Mouse (Mus musculus) midbrain, embryonic 14.5 days (tissue): ENCODE measurements around the gene 1700067K01Rik. TPM values are rescaled to one million over a fixed set of nuclear protein-coding genes. Genes with fewer than 3 reads are reported as not detected.
"Not testable (repeated sequence)": the region's sequence is repeated elsewhere in the genome, so short reads cannot be mapped to it uniquely, and the experiment has no call there.

Experiments used
- ATAC-seq: fragments of 200-750 bp; cut with Nextera tagmentation; 2 replicates; pipeline ENCODE4 v1.8.0; 2017; ENCODE audit warnings: moderate number of reproducible peaks, moderate library complexity; ENCODE audit not compliant: low FRiP score, low TSS enrichment
- DNase-seq: peaks from one replicate; pipeline ENCODE4 v3.0.0-alpha.2; 2015
- H3K27ac ChIP-seq: fragments of 300-500 bp; sonication (generic); replicated peaks from 2 replicates; pipeline ENCODE4 v1.5.1; 2014; ENCODE audit warnings: mild to moderate bottlenecking, low read depth, low read length, moderate library complexity
- H3K27me3 ChIP-seq: fragments of 300-500 bp; sonication (generic); 2 replicates; pipeline ENCODE4 v1.6.1; 2014; ENCODE audit warnings: low read length, control low read depth, mixed read lengths; ENCODE audit not compliant: control insufficient read depth, insufficient read depth
- H3K36me3 ChIP-seq: fragments of 300-500 bp; sonication (generic); 2 replicates; pipeline ENCODE4 v1.6.1; 2014; ENCODE audit warnings: low read length, control low read depth; ENCODE audit not compliant: control insufficient read depth, insufficient read depth
- H3K4me1 ChIP-seq: fragments of 300-500 bp; sonication (generic); 2 replicates; pipeline ENCODE4 v1.6.1; 2014; ENCODE audit warnings: mild to moderate bottlenecking, antibody characterized with exemption, low read length, control low read depth; ENCODE audit not compliant: control insufficient read depth, insufficient read depth
- H3K4me2 ChIP-seq: fragments of 300-500 bp; sonication (generic); 2 replicates; pipeline ENCODE4 v1.6.1; 2014; ENCODE audit warnings: mild to moderate bottlenecking, low read length, moderate library complexity
- H3K4me3 ChIP-seq: fragments of 300-500 bp; sonication (generic); replicated peaks from 2 replicates; pipeline ENCODE4 v1.5.1; 2014; ENCODE audit warnings: low read depth, low read length
- H3K9ac ChIP-seq: fragments of 300-500 bp; sonication (generic); replicated peaks from 2 replicates; pipeline ENCODE4 v1.6.1; 2014; ENCODE audit warnings: mild to moderate bottlenecking, low read length, moderate library complexity
- H3K9me3 ChIP-seq: fragments of 300-500 bp; sonication (generic); 2 replicates; pipeline ENCODE4 v1.6.1; 2016; ENCODE audit warnings: low read length, control low read depth, mixed read lengths; ENCODE audit not compliant: control insufficient read depth
- WGBS: fragments of 180-500 bp; shearing (Covaris S2); extraction: QIAGEN DNeasy Blood & Tissue Kit; methylation state at CpG from one replicate; pipeline ENCODE4 v1.1.7; 2014; 5-methylcytosine and 5-hydroxymethylcytosine counted together
- polyA plus RNA-seq: library from polyadenylated mRNA; unstranded; fragments of >200 nt; fragmentation: Nextera tagmentation; extraction: Ambion mirVana; gene quantifications from 2 replicates; pipeline ENCODE4 v1.2.1, GENCODE M21; 2014

Gene 1700067K01Rik
- polyA plus RNA-seq, 1 experiment from 2014 or later, result 0.53 TPM

DNA sequence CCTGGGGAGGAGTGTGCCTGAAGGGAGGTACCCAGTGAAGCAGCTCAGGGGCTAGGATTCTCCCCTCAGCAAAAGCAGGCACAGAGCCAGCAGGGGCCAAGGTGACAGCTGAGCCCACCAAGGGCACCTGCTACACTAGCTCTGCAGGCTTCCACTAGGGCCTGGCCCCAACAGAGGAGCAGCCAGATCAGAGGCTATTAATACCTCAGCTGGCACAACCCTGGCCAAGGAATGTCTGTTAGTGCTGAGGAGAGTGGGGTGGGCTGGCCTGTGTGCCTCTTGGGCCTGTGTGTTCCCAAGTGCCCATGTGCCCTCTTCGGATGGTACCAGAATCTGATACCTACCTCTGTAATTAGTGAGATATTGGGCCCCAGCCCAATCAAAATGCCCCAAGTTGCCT lies 21.1 kb upstream of the 1700067K01Rik start:
- Histone ChIP-seq H3K9ac (no peak overlapping the region), H3K4me3 (no peak overlapping the region), H3K36me3 (peaks cover 55% of the 10 kb centered on the region), H3K9me3 (no peaks in the 10 kb centered on the region), H3K27ac (no peak overlapping the region), H3K4me1 (peaks cover 7% of the 10 kb centered on the region), H3K27me3 (no peaks in the 10 kb centered on the region), H3K4me2 (no peak overlapping the region)
- WGBS, result 83% methylated on average over 1 of the region's 1 CpGs
- ATAC-seq, result no peak
- DNase-seq, result no peak

- no peak overlapping the region for H3K27ac ChIP-seq
- H3K9ac ChIP-seq, result no peak overlapping the region
- H3K4me1 ChIP-seq, result peaks cover 7% of the 10 kb centered on the region
- ATAC-seq (no peak), DNase-seq (no peak)
- WGBS, result 83% methylated on average over 8 of the region's 8 CpGs
- H3K36me3 ChIP-seq, result peaks cover 60% of the 10 kb centered on the region
- H3K4me3 ChIP-seq, result no peak overlapping the region
- H3K9me3 ChIP-seq, result no peaks in the 10 kb centered on the region
- no peak overlapping the region for H3K4me2 ChIP-seq
- no peaks in the 10 kb centered on the region for H3K27me3 ChIP-seq
Observed at GRCm38 (mm10) chr8:83980845-83981244, 20.5 kb upstream of the 1700067K01Rik start.

DNA sequence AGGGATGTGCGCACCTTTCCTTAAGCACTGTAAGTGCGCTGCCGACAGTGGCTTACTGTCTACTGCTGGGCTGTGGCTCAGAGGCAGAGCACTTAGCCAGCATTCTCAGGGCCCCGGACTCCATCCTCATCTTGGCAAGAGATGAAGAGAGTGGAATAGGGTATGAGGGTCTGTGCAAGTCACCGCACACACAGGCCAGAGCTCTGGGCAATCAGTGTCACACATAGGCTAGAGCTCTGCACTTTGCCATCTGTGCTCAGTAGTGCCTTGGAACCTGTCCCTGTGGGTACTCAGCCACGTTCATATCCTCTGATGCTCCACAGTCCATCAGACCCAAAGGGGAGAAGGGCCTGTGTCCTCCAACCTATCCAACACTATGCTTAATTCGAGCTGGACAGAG lies 19.8 kb upstream of the 1700067K01Rik start:
- 95% methylated on average over 7 of the region's 7 CpGs for WGBS
- Histone ChIP-seq H3K4me3 (no peak overlapping the region), H3K9ac (no peak overlapping the region), H3K27ac (no peak overlapping the region), H3K36me3 (peaks cover 67% of the 10 kb centered on the region), H3K27me3 (no peaks in the 10 kb centered on the region), H3K9me3 (no peaks in the 10 kb centered on the region), H3K4me2 (no peak overlapping the region), H3K4me1 (peaks cover 7% of the 10 kb centered on the region)
- ATAC-seq (no peak), DNase-seq (no peak)

DNA sequence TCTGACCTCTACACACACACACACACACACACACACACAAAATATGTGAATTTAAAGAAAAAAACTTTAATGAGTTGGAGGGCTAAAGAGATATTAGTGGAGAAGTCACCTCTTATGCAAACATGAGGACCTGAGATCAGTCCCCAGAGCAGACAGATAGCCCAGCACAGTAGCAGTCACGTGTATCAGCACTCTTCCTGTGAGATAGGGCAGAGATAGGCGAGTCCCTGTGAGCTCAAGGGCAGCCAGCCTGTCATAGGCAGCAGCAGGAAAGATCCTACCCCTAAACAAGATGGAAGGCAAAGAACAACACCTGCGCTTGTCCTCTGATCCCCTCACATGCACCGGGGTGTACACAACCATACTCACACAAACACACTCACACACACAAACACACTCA lies 18.9 kb upstream of the 1700067K01Rik start:
- peaks cover 76% of the 10 kb centered on the region for H3K36me3 ChIP-seq
- WGBS, result 97% methylated on average over 4 of the region's 4 CpGs
- no peak for DNase-seq

GRCm38 (mm10) chr8:83983222-83983621 lies 18.1 kb upstream of the 1700067K01Rik start:
- not testable (repeated sequence) for H3K4me1 ChIP-seq, ATAC-seq
- WGBS, result 99% methylated on average over 2 of the region's 2 CpGs

More for the DNA sequence above, 18.9 kb upstream of the 1700067K01Rik start:
- H3K27me3 ChIP-seq, result no peaks in the 10 kb centered on the region
- H3K4me1 ChIP-seq, result peaks cover 3% of the 10 kb centered on the region
- no peak for ATAC-seq
- no peak overlapping the region for H3K9ac ChIP-seq
- no peaks in the 10 kb centered on the region for H3K9me3 ChIP-seq
- H3K4me3 ChIP-seq, result no peak overlapping the region
- H3K4me2 ChIP-seq, result no peak overlapping the region
- no peak overlapping the region for H3K27ac ChIP-seq

DNA sequence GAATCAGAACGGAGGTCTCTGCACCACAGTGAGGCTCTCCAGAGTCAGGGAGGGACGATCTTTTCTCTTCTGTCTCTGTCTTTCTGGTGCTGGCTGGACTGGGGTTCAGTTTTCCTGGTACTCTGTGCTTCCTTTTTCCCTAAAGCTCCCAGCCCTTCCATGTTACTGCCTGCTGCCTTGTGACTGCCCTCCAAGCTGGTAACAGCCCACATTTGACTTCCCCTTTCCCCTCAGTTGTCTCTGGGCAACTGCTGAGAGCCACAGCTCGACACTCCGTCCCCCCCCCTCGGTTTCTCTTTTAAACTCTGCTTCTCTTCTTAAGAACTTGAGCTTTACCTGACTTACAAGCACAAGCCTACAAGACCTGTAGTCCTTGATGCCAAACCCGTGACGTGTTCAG lies 12.1 kb upstream of the 1700067K01Rik start:
- ATAC-seq, result no peak
- peaks cover 90% of the 10 kb centered on the region for H3K36me3 ChIP-seq
- 89% methylated on average over 7 of the region's 7 CpGs for WGBS

More at GRCm38 (mm10) chr8:83983222-83983621, 18.1 kb upstream of the 1700067K01Rik start:
- not testable (repeated sequence) for H3K27me3 ChIP-seq, H3K4me3 ChIP-seq, DNase-seq, H3K9ac ChIP-seq, H3K9me3 ChIP-seq, H3K27ac ChIP-seq, H3K4me2 ChIP-seq
- peaks cover 80% of the 10 kb centered on the region for H3K36me3 ChIP-seq

GRCm38 (mm10) chr8:83990170-83990569 lies 11.1 kb upstream of the 1700067K01Rik start:
- WGBS, result 96% methylated on average over 14 of the region's 14 CpGs

More for the DNA sequence above, 12.1 kb upstream of the 1700067K01Rik start:
- Histone ChIP-seq H3K9me3 (no peaks in the 10 kb centered on the region), H3K9ac (no peak overlapping the region), H3K27ac (no peak overlapping the region), H3K4me2 (no peak overlapping the region), H3K27me3 (no peaks in the 10 kb centered on the region), H3K4me3 (no peak overlapping the region), H3K4me1 (no peaks in the 10 kb centered on the region)
- DNase-seq, result no peak

GRCm38 (mm10) chr8:83992488-83992887 lies 8.8 kb upstream of the 1700067K01Rik start:
- Histone ChIP-seq H3K27ac (no peak overlapping the region), H3K4me3 (no peak overlapping the region), H3K4me1 (no peaks in the 10 kb centered on the region), H3K4me2 (no peak overlapping the region), H3K9ac (no peak overlapping the region), H3K36me3 (peaks cover 70% of the 10 kb centered on the region), H3K27me3 (no peaks in the 10 kb centered on the region), H3K9me3 (no peaks in the 10 kb centered on the region)
- no peak for DNase-seq
- ATAC-seq, result no peak
- 90% methylated on average over 2 of the region's 2 CpGs for WGBS

More at GRCm38 (mm10) chr8:83990170-83990569, 11.1 kb upstream of the 1700067K01Rik start:
- Histone ChIP-seq H3K4me3 (no peak overlapping the region), H3K27ac (no peak overlapping the region), H3K36me3 (peaks cover 90% of the 10 kb centered on the region), H3K4me2 (no peak overlapping the region), H3K9me3 (no peaks in the 10 kb centered on the region), H3K27me3 (no peaks in the 10 kb centered on the region), H3K9ac (no peak overlapping the region), H3K4me1 (no peaks in the 10 kb centered on the region)
- no peak for ATAC-seq
- DNase-seq, result no peak

DNA sequence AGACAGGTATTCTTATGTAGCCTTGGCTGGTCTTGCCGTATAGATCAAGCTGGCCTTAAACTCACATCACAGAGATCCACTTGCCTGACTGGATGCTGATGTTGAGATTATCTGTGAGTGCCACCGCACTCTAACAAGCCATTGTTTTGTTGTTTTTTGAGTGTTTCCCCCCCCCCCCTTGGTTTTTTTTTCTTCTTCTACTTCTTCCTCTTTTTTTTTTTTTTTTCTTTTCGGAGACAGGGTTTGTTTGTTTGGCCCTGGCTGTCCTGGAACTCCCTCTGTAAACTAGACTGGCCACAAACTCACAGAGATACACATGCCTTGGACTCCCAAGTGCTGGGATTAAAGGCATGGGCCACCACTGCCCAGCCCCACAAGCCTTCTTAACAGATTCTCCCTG lies 7.3 kb upstream of the 1700067K01Rik start:
- H3K36me3 ChIP-seq, result peaks cover 54% of the 10 kb centered on the region

More for the DNA sequence above, 7.3 kb upstream of the 1700067K01Rik start:
- Histone ChIP-seq H3K27ac (no peak overlapping the region), H3K9me3 (no peaks in the 10 kb centered on the region), H3K27me3 (no peaks in the 10 kb centered on the region), H3K4me3 (no peak overlapping the region), H3K4me2 (no peak overlapping the region), H3K4me1 (peaks cover 4% of the 10 kb centered on the region), H3K9ac (no peak overlapping the region)
- no peak for DNase-seq
- ATAC-seq, result no peak
- 93% methylated on average over 3 of the region's 3 CpGs for WGBS
